Mouse (Mus musculus): ENCODE data around the gene Psma6. TPM values are rescaled to one million over a fixed set of nuclear protein-coding genes. Genes with fewer than 3 reads are reported as not detected.

Psma6 gene
- polyA plus RNA-seq, 1 experiment from 2014 or later = 419 TPM

- peaks cover 2% of the 10 kb centered on the region; the same call in 1 of the 2 replicates for H3K36me3 ChIP-seq
- H3K27ac ChIP-seq = peak overlapping the region; percentile 82
- no peak for ATAC-seq (ENCODE audit: low FRiP score)
- no peaks in the 10 kb centered on the region for H3K27me3 ChIP-seq
- peaks cover 14% of the 10 kb centered on the region for H3K4me1 ChIP-seq
- WGBS = 73% methylated on average over 9 of the region's 9 CpGs
- peak overlapping the region; percentile 94 for H3K4me3 ChIP-seq
- H3K9me3 ChIP-seq (replicated peaks) = no peaks in the 10 kb centered on the region
- H3K4me2 ChIP-seq (replicated peaks) = peak overlapping the region; percentile 96
- peak overlapping the region; percentile 96 for H3K9ac ChIP-seq
These were observed 13.7 kb downstream of the Psma6 start for GRCm38 (mm10) chr12:55397544-55398239.

- Histone ChIP-seq H3K36me3 (peaks cover 3% of the 10 kb centered on the region; the same call in 1 of the 2 replicates), H3K9me3 (replicated peaks) (no peaks in the 10 kb centered on the region), H3K27ac (peak overlapping the region; percentile 82), H3K4me3 (peak overlapping the region; percentile 94), H3K9ac (peak overlapping the region; percentile 96), H3K4me1 (peaks cover 14% of the 10 kb centered on the region), H3K4me2 (replicated peaks) (peak overlapping the region; percentile 96), H3K27me3 (no peaks in the 10 kb centered on the region)
- peak; percentile 99 for ATAC-seq (ENCODE audit: low FRiP score)
- 1% methylated on average over 51 of the region's 51 CpGs for WGBS
These were observed 14.5 kb downstream of the Psma6 start for GRCm38 (mm10) chr12:55398240-55399127.

GRCm38 (mm10) chr12:55399128-55399677, 15.2 kb downstream of the Psma6 start:
- H3K27me3 ChIP-seq = no peaks in the 10 kb centered on the region
- peaks cover 7% of the 10 kb centered on the region; the same call in 1 of the 2 replicates for H3K36me3 ChIP-seq
- ATAC-seq (ENCODE audit: low FRiP score) = peak; percentile 36; the same call in 1 of the 2 replicates
- peak overlapping the region; percentile 94 for H3K4me3 ChIP-seq
- no peaks in the 10 kb centered on the region for H3K9me3 ChIP-seq (replicated peaks)
- peak overlapping the region; percentile 82 for H3K27ac ChIP-seq
- H3K4me2 ChIP-seq (replicated peaks) = peak overlapping the region; percentile 96
- WGBS = 2% methylated on average over 20 of the region's 20 CpGs
- peak overlapping the region; percentile 96 for H3K9ac ChIP-seq
- peaks cover 14% of the 10 kb centered on the region for H3K4me1 ChIP-seq

DNA sequence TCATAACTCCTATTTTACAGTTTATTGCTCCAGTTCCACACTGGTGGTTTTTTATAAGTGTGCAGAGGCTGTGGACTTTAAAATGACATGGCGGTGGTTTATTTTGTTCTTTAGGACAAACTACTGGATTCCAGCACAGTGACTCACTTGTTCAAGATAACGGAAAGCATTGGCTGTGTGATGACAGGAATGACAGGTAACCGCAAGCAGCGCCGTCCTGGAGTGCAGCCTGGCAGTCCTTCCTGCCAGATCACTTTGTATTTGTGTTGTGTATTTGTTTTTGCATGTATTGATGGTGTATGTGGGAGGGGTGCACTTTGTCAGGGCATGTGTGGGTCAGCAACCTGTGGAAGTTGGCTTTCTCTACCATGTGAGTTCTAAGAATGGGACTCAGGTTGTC, 23.9 kb downstream of the Psma6 start:
- H3K36me3 ChIP-seq = peaks cover 44% of the 10 kb centered on the region
- no peaks in the 10 kb centered on the region for H3K4me1 ChIP-seq
- H3K27ac ChIP-seq = no peak overlapping the region
- 94% methylated on average over 5 of the region's 5 CpGs for WGBS
- no peak for ATAC-seq (ENCODE audit: low FRiP score)
- H3K4me2 ChIP-seq (replicated peaks) = no peak overlapping the region
- H3K4me3 ChIP-seq = no peak overlapping the region
- H3K9ac ChIP-seq = no peak overlapping the region
- H3K27me3 ChIP-seq = no peaks in the 10 kb centered on the region
- no peaks in the 10 kb centered on the region for H3K9me3 ChIP-seq (replicated peaks)

DNA sequence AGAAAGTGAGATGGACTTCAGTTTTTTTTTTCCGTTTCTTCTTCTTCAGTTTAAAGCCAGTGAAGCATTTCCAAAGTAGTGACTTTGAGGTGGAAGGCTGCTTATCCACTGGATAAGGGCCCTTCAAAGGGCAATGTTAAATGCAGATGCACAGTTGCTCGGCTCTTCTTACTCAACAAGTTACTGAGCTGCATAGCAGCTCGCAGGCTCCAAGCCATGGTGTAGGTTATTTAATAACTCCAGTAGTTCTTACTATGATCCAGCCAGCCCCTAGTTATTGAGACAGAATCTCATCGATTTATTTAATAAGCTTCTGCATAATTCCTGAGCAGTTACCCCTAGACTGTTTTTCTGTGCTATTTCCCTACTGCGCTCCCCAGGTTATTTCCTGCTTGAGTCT, 31.2 kb downstream of the Psma6 start:
- no peak overlapping the region for H3K4me2 ChIP-seq (replicated peaks)
- H3K4me3 ChIP-seq = no peak overlapping the region
- no peaks in the 10 kb centered on the region for H3K9me3 ChIP-seq (replicated peaks)
- no peaks in the 10 kb centered on the region for H3K27me3 ChIP-seq
- no peak overlapping the region for H3K9ac ChIP-seq
- no peaks in the 10 kb centered on the region for H3K4me1 ChIP-seq
- peaks cover 82% of the 10 kb centered on the region for H3K36me3 ChIP-seq
- no peak for ATAC-seq (ENCODE audit: low FRiP score)
- WGBS = 98% methylated on average over 5 of the region's 5 CpGs
- H3K27ac ChIP-seq = no peak overlapping the region

DNA sequence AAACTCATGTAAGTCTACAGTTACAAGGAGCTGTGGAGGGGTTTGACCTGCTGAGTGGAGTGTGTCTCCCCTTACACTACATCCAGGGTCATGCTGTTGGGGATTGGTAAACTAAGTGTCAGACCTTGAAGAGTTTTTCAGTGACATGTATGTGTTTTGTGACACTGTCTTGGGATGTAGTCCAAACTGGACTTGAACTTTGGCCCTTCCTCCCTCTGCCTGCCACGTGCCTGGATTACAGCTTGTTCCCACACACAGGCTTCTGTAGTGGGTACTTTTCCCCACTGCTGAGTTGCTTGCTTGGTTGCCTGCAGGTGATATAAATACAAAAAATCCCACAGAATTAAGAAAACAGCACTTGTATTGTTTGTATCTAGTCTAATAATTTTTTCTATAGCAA, 31.7 kb downstream of the Psma6 start:
- Histone ChIP-seq H3K4me2 (replicated peaks) (no peak overlapping the region), H3K36me3 (peaks cover 84% of the 10 kb centered on the region), H3K9ac (no peak overlapping the region), H3K27me3 (no peaks in the 10 kb centered on the region), H3K4me1 (no peaks in the 10 kb centered on the region), H3K4me3 (no peak overlapping the region), H3K9me3 (replicated peaks) (no peaks in the 10 kb centered on the region), H3K27ac (no peak overlapping the region)
- ATAC-seq (ENCODE audit: low FRiP score) = no peak
- WGBS = 100% methylated on average over 1 of the region's 1 CpGs

DNA sequence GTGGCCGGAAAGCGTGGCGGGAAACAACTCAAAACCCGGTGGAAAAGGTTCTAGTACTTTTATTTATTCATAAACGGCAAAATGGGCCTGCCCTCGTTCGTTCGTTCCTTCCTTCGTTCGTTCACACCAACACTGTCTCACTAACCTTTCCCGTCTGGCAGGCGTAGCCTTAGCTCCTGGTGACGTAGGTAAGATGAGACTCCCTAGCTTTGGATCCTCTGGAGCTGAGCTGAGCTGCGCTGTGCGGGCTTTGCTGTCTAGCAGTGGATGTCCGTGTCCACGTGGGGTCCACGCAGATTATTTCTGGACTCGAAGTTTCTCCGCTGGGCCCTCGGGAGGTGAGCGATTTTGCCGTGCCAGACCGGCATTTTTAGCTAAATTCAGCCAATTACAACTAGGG, 36.2 kb downstream of the Psma6 start:
- Histone ChIP-seq H3K36me3 (peaks cover 50% of the 10 kb centered on the region), H3K4me3 (no peak overlapping the region), H3K4me1 (no peaks in the 10 kb centered on the region), H3K27ac (no peak overlapping the region), H3K4me2 (replicated peaks) (no peak overlapping the region), H3K27me3 (no peaks in the 10 kb centered on the region), H3K9me3 (replicated peaks) (no peaks in the 10 kb centered on the region), H3K9ac (no peak overlapping the region)
- 96% methylated on average over 24 of the region's 24 CpGs for WGBS
- no peak for ATAC-seq (ENCODE audit: low FRiP score)

GRCm38 (mm10) chr12:55422057-55422456, 38.0 kb downstream of the Psma6 start:
- Histone ChIP-seq H3K4me2 (replicated peaks) (no peak overlapping the region), H3K4me1 (no peaks in the 10 kb centered on the region), H3K27me3 (no peaks in the 10 kb centered on the region), H3K4me3 (no peak overlapping the region), H3K9me3 (replicated peaks) (no peaks in the 10 kb centered on the region), H3K36me3 (peaks cover 32% of the 10 kb centered on the region), H3K9ac (no peak overlapping the region), H3K27ac (no peak overlapping the region)
- no peak for ATAC-seq (ENCODE audit: low FRiP score)
- WGBS = 44% methylated on average over 3 of the region's 3 CpGs

- no peak overlapping the region for H3K27ac ChIP-seq
- no peaks in the 10 kb centered on the region for H3K4me1 ChIP-seq
- no peaks in the 10 kb centered on the region for H3K27me3 ChIP-seq
- H3K9me3 ChIP-seq (replicated peaks) = no peaks in the 10 kb centered on the region
- 91% methylated on average over 7 of the region's 7 CpGs for WGBS
- H3K9ac ChIP-seq = no peak overlapping the region
- no peak overlapping the region for H3K4me3 ChIP-seq
- H3K36me3 ChIP-seq = no peaks in the 10 kb centered on the region
- ATAC-seq (ENCODE audit: low FRiP score) = no peak
- H3K4me2 ChIP-seq (replicated peaks) = no peak overlapping the region
These were observed 42.3 kb downstream of the Psma6 start for GRCm38 (mm10) chr12:55426300-55426699.

- Histone ChIP-seq H3K36me3 (no peaks in the 10 kb centered on the region), H3K27me3 (no peaks in the 10 kb centered on the region), H3K9me3 (replicated peaks) (no peaks in the 10 kb centered on the region), H3K4me1 (0 out of 2 replicates have a peak, but pooled peaks cover 2% of the 10 kb centered on the region), H3K9ac (no peak overlapping the region), H3K4me3 (no peak overlapping the region), H3K27ac (no peak overlapping the region), H3K4me2 (replicated peaks) (no peak overlapping the region)
- no peak for ATAC-seq (ENCODE audit: low FRiP score)
- 90% methylated on average over 8 of the region's 8 CpGs for WGBS
These were observed 45.2 kb downstream of the Psma6 start for GRCm38 (mm10) chr12:55429201-55429600.

DNA sequence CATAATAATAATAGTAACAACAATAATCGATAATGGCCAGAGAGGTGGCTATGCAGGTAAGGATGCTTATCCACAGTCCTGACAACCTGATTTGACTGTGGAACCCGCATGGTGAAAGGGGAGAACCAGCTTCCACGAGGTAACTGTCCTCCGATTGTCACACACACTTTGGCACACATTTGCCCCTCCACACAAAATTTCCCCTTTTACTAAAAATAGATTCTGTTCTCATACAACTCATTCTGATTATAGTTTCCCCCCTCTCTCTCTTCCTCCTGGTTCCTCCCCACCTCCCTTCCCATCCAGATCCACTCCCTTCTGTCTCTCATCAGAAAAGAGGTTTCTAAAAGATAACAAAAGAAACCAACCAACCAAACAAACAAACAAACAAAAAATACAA, 45.9 kb downstream of the Psma6 start:
- no peak for ATAC-seq (ENCODE audit: low FRiP score)
- Histone ChIP-seq H3K4me3 (no peak overlapping the region), H3K9me3 (replicated peaks) (no peaks in the 10 kb centered on the region), H3K9ac (no peak overlapping the region), H3K36me3 (no peaks in the 10 kb centered on the region), H3K4me1 (0 out of 2 replicates have a peak, but pooled peaks cover 2% of the 10 kb centered on the region), H3K4me2 (replicated peaks) (no peak overlapping the region), H3K27ac (no peak overlapping the region), H3K27me3 (no peaks in the 10 kb centered on the region)
- WGBS = 88% methylated on average over 4 of the region's 4 CpGs

DNA sequence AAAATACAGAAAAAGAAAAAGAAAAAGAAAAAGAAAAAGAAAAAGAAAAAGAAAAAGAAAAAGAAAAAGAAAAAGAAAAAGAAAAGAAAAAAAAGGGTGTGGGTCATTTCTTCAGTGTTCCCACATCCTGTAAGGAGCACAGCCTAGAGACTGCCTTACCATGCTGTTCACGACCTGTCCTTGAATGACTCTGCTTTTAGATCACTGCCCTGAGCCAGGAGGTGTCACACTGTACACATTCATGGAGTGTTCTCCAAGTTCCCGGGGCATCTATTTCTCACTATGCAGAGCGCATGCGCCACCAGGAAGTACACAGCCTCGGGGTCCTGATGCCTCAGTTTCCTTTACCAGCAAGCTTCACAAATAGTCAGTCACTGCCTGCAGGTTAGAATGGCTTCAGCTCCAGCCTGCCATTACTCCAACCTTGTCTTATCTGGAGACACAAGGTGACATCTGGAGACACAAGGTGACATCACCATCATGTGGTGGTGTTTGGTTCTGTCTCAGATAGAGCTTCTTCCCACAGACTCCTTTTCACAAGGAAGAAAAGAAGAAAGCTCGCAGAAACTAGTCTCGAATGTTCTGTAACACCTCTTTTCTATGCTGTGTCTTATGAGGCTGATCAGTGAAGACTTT, 48.4 kb downstream of the Psma6 start:
- no peak overlapping the region for H3K4me2 ChIP-seq (replicated peaks)
- H3K4me1 ChIP-seq = peaks cover 2% of the 10 kb centered on the region; the same call in 1 of the 2 replicates
- no peaks in the 10 kb centered on the region for H3K27me3 ChIP-seq
- H3K9ac ChIP-seq = no peak overlapping the region
- H3K27ac ChIP-seq = no peak overlapping the region
- no peak overlapping the region for H3K4me3 ChIP-seq
- 92% methylated on average over 7 of the region's 7 CpGs for WGBS
- H3K36me3 ChIP-seq = no peaks in the 10 kb centered on the region
- no peak for ATAC-seq (ENCODE audit: low FRiP score)
- H3K9me3 ChIP-seq (replicated peaks) = no peaks in the 10 kb centered on the region

Data from hindbrain, embryonic 12.5 days (tissue).